Mouse (Mus musculus) neural tube, embryonic 14.5 days (tissue): ENCODE measurements at regions not wholly inside any gene's neighbourhood (a gene's known extent, or its start where the extent isn't known, plus 50 kb on each side); places are given as distances from the start of the nearest gene placed in this dataset.
"Not testable (repeated sequence)": the region's sequence is repeated elsewhere in the genome, so short reads cannot be mapped to it uniquely, and the experiment has no call there.

Experiments used
- ATAC-seq: fragments of 200-750 bp; cut with Nextera tagmentation; 2 replicates; pipeline ENCODE4 v1.8.0; 2017; ENCODE audit warnings: low read depth, mild to moderate bottlenecking, moderate TSS enrichment, moderate library complexity
- H3K27ac ChIP-seq: fragments of 300-500 bp; sonication (generic); 2 replicates; pipeline ENCODE4 v1.5.1; 2014; ENCODE audit warnings: low read depth, mild to moderate bottlenecking, control low read depth, low read length, moderate library complexity, mixed read lengths
- H3K27me3 ChIP-seq: fragments of 300-500 bp; sonication (generic); 2 replicates; pipeline ENCODE4 v1.6.1; 2014; ENCODE audit warnings: low read length; ENCODE audit not compliant: control insufficient read depth, insufficient read depth
- H3K36me3 ChIP-seq: fragments of 300-500 bp; sonication (generic); 2 replicates; pipeline ENCODE4 v1.6.1; 2014; ENCODE audit warnings: low read length, mixed read lengths; ENCODE audit not compliant: control insufficient read depth, insufficient read depth
- H3K4me1 ChIP-seq: fragments of 300-500 bp; sonication (generic); 2 replicates; pipeline ENCODE4 v1.6.1; 2014; ENCODE audit warnings: low read length; ENCODE audit not compliant: control insufficient read depth, insufficient read depth
- H3K4me2 ChIP-seq: fragments of 300-500 bp; sonication (generic); 2 replicates; pipeline ENCODE4 v1.6.1; 2014; ENCODE audit warnings: mild to moderate bottlenecking, low read depth, low read length, control low read depth
- H3K4me3 ChIP-seq: fragments of 300-500 bp; sonication (generic); 2 replicates; pipeline ENCODE4 v1.5.1; 2014; ENCODE audit warnings: low read depth, low read length, control low read depth, mixed read lengths
- H3K9ac ChIP-seq: fragments of 300-500 bp; sonication (generic); replicated peaks from 2 replicates; pipeline ENCODE4 v1.6.1; 2014; ENCODE audit warnings: low read depth, mild to moderate bottlenecking, control low read depth, low read length, mixed read lengths
- H3K9me3 ChIP-seq: fragments of 300-500 bp; sonication (generic); 2 replicates; pipeline ENCODE4 v1.6.1; 2016; ENCODE audit warnings: low read length; ENCODE audit not compliant: control insufficient read depth
- WGBS: fragments of 180-500 bp; shearing (Covaris S2); extraction: QIAGEN DNeasy Blood & Tissue Kit; methylation state at CpG from one replicate; pipeline ENCODE4 v1.1.7; 2014; 5-methylcytosine and 5-hydroxymethylcytosine counted together

DNA sequence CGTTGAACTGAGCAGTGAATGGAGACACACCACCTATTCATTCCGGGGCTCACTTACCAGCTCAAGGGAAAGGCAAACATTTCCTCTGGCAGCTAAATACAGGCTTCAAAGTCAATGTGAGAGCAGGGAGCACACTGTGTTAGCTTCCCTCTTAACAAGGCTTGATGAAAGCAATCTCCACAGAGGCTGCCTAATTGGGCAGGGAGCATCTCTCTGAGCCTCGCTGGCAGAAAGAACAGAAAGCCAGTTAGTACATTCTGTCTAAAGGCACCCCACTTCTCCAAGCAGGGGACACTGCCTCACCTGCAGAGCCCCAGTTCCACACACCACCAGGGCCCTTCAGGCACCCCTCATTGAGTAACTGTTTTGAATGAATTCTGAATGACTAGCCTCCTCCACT lies 488.8 kb upstream of the Jmjd1c start:
- Histone ChIP-seq H3K9me3 (no peaks in the 10 kb centered on the region), H3K27me3 (no peaks in the 10 kb centered on the region), H3K36me3 (no peaks in the 10 kb centered on the region), H3K4me2 (no peak overlapping the region), H3K4me1 (no peaks in the 10 kb centered on the region), H3K4me3 (no peak overlapping the region), H3K9ac (no peak overlapping the region), H3K27ac (no peak overlapping the region)
- whole genome bisulfite sequencing = 71% methylated on average over 3 of the region's 3 CpGs
- no peak for ATAC-seq

DNA sequence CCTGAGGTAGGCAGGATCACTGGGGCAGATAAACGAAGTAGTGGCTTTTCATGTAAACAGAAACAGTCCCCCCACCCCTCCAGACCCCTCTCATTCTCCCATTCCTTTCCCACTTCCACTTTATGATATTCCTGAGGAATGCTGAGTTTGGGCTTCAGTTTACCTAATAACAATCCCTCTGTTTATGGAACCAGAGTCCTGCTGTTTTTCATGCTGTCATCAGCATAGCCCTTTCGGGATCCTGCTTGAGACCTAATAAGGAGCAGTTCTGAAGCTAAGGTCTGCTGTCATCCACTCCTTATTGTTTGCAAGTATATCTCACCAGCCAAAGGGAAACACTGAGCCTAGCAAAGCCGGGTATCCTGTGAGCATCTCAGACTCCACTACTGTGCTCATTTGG lies 479.6 kb upstream of the Jmjd1c start:
- H3K4me1 ChIP-seq = no peaks in the 10 kb centered on the region
- H3K27me3 ChIP-seq = no peaks in the 10 kb centered on the region
- H3K9me3 ChIP-seq = no peaks in the 10 kb centered on the region
- 74% methylated on average over 3 of the region's 3 CpGs for WGBS
- no peaks in the 10 kb centered on the region for H3K36me3 ChIP-seq
- no peak overlapping the region for H3K9ac ChIP-seq
- no peak overlapping the region for H3K27ac ChIP-seq
- no peak overlapping the region for H3K4me3 ChIP-seq
- no peak for ATAC-seq
- no peak overlapping the region for H3K4me2 ChIP-seq

DNA sequence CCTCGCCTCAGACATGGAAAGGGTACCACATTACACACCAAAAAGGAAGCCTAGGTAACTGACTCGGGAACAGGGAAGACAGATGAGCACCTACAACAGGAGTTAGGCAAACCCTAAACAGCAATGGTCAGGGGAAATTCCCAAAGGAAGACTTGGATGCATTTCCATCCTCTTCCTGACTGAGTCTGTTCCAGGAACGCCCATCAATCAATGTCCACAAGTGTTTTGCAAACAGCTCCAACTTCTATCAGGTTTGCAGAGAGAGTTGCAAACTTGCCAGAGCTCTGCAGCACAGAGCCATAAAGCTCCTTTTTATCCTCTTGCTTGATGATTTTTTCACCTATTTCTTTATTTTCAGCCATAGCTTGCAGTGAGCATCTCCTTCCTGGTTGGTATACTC lies 464.9 kb upstream of the Jmjd1c start:
- Histone ChIP-seq H3K9me3 (no peaks in the 10 kb centered on the region), H3K9ac (no peak overlapping the region), H3K36me3 (no peaks in the 10 kb centered on the region), H3K27me3 (no peaks in the 10 kb centered on the region), H3K4me2 (no peak overlapping the region), H3K27ac (no peak overlapping the region), H3K4me3 (no peak overlapping the region), H3K4me1 (no peaks in the 10 kb centered on the region)
- 86% methylated on average over 3 of the region's 3 CpGs for WGBS
- no peak for ATAC-seq

DNA sequence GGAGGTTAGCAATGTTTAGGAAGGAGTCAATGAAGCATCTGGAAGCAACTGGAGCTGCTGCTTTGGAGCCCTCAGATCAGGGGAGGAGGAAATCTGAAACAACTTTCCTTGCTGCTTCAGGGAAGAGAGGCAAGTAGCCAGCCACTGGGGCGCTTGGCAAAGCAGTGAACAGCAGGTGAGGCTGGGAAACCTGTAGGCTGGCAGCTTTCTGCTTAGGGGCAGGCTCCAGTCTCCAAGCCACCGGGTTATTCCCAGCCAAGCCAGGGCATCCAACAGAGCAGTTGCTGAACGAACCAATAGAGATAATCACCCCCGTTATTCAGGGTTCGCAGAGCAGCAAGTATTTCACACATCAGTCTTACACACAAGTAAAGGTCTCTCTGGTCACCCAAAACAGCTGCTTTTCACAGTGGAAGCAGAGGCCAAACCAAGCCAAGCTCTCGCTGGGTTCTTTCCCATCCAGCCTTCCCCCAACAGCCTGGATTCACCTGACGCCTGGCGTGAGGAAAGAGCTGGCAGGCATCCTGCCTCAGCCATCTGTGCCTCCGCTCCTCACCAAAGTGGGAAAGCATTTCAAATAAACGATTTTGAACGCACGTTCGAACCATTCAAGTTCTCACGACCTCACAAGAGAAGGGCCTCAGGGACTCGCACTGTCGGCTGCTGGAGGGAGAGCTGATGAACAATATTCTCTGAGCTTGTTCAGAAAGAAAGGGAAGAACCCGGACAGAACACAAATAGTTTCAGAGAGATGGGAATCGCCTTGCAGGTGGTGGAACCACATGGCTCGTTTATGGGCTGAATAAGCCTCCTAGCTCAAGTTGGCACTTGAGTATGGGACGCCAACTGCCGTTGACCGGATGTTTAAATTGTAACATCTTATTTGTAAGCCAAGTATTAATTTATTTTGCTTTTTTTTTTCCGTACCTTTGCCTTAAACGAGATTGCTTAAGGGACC lies 454.8 kb upstream of the Jmjd1c start:
- Histone ChIP-seq H3K36me3 (no peaks in the 10 kb centered on the region), H3K4me1 (no peaks in the 10 kb centered on the region), H3K9ac (no peak overlapping the region), H3K27me3 (no peaks in the 10 kb centered on the region), H3K4me2 (no peak overlapping the region), H3K9me3 (no peaks in the 10 kb centered on the region), H3K4me3 (no peak overlapping the region), H3K27ac (no peak overlapping the region)
- ATAC-seq = no peak
- WGBS = 59% methylated on average over 24 of the region's 24 CpGs

DNA sequence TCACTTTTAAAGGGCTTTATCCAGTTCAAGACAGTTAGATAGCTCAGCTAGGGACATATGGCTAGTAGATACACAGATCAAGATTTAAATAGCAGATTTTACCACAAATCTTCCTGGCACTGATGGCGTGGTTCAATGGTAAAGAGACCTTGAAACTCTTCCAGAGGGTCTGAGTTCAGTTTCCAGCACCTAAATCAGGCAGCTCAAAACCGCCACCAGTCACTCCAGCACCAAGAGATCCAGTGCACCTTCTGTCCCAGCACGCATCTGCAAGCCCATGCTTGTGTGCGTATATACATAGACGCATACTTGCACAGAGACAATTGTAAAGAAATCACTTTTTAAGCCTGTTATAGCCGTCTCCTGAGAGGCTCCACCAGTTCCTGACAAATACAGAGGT lies 454.0 kb upstream of the Jmjd1c start:
- Histone ChIP-seq H3K9ac (no peak overlapping the region), H3K27me3 (no peaks in the 10 kb centered on the region), H3K4me3 (no peak overlapping the region), H3K36me3 (no peaks in the 10 kb centered on the region), H3K9me3 (no peaks in the 10 kb centered on the region), H3K4me1 (no peaks in the 10 kb centered on the region), H3K27ac (no peak overlapping the region), H3K4me2 (no peak overlapping the region)
- 93% methylated on average over 6 of the region's 6 CpGs for WGBS
- ATAC-seq = no peak

DNA sequence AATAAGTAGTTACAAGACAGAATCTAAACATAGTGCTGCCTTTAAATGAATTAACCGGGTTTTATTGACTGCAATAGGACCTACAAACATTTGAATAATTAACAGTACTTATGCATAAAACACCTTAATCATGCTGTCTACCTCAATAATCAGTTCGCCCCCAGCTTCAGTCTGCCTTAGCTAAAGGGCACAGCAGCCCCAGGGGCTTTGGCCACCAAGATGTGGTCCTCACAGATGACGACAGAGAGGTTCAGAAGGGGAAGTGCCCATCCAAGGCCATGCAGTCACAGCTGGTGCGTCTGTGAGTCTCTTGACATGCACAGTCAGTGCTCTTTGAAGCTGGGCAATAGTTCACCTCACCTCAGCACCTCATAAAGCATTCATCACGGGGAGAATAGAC lies 452.8 kb upstream of the Jmjd1c start:
- Histone ChIP-seq H3K4me1 (no peaks in the 10 kb centered on the region), H3K27ac (no peak overlapping the region), H3K4me2 (no peak overlapping the region), H3K36me3 (no peaks in the 10 kb centered on the region), H3K9me3 (no peaks in the 10 kb centered on the region), H3K27me3 (no peaks in the 10 kb centered on the region), H3K4me3 (no peak overlapping the region), H3K9ac (no peak overlapping the region)
- WGBS = 58% methylated on average over 5 of the region's 5 CpGs
- ATAC-seq = no peak

DNA sequence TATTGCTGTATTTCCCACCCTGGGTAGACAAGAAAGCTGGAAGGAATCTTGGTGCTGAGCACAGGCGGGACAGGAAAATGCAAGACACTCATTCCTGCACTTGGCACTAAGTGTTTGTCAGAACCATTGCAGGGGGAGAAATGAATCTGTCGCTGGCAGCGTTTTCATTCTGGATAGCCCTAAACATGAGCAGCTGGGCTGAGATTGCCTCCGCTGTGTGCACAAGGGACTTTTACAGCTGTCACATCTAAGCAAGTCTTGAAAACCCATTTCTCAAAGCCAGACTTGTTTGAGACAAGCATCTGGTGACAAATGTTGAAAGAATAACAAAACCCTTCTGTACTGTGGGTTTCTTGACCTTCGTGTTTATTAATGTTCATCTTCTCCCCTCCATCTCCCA lies 438.4 kb upstream of the Jmjd1c start:
- Histone ChIP-seq H3K9me3 (no peaks in the 10 kb centered on the region), H3K27ac (no peak overlapping the region), H3K4me1 (no peaks in the 10 kb centered on the region), H3K27me3 (no peaks in the 10 kb centered on the region), H3K36me3 (no peaks in the 10 kb centered on the region), H3K9ac (no peak overlapping the region), H3K4me2 (no peak overlapping the region), H3K4me3 (no peak overlapping the region)
- no peak for ATAC-seq
- 84% methylated on average over 5 of the region's 5 CpGs for WGBS

DNA sequence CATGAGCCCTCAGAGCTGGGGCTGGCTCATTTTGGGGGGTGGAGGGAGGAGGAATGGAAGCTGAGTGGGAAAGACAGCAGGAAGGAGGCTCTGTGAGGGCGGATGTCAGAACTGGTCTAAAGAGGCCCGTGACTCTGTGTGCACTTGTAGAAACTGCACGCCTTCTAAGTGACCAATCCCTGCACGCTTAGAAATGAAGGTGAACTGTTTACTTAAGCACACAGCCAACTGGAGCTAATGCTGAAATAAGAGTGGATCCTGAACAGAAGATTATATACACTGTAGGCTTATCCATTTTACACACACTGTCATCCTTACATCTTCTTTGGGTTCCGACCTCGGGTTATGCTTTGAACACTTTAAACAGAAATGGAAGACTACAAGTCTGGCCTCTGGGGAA lies 412.8 kb upstream of the Jmjd1c start:
- 93% methylated on average over 6 of the region's 6 CpGs for WGBS
- H3K9ac ChIP-seq = no peak overlapping the region
- no peaks in the 10 kb centered on the region for H3K9me3 ChIP-seq
- H3K4me2 ChIP-seq = no peak overlapping the region
- H3K27me3 ChIP-seq = no peaks in the 10 kb centered on the region
- H3K4me1 ChIP-seq = no peaks in the 10 kb centered on the region
- no peak for ATAC-seq
- H3K4me3 ChIP-seq = no peak overlapping the region
- H3K27ac ChIP-seq = no peak overlapping the region
- H3K36me3 ChIP-seq = no peaks in the 10 kb centered on the region

DNA sequence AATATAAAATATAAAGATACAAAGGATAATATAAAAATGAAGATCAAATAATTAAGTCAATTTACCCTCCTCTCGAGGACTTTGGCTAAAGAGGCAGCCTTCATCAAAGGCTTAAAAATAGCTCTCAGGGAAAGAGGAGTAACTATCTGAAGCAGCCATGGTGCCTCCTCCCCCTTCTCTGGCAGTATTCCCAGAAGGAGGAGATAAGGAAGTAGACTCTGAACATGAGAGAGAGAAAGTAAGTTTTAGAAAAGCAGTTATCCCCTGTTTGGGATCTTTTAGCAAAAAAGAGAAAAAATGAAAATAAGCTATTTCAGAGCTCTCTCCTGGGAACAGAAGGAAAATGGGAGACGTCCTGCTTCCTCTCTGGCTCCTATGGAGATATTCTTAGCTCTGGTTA lies 406.7 kb upstream of the Jmjd1c start:
- not testable (repeated sequence) for H3K36me3 ChIP-seq, H3K4me3 ChIP-seq, H3K27ac ChIP-seq, ATAC-seq, H3K9ac ChIP-seq, H3K9me3 ChIP-seq, H3K27me3 ChIP-seq, H3K4me2 ChIP-seq, H3K4me1 ChIP-seq
- 70% methylated on average over 2 of the region's 2 CpGs for WGBS
